Mouse (Mus musculus) intestine, embryonic 15.5 days (tissue): ENCODE data around the gene Speg. TPM values are rescaled to one million over a fixed set of nuclear protein-coding genes. Genes with fewer than 3 reads are reported as not detected.

Experiments used
- ATAC-seq: fragments of 200-750 bp; cut with Nextera tagmentation; 2 replicates; pipeline ENCODE4 v1.8.0; 2017; ENCODE audit warnings: moderate TSS enrichment, moderate library complexity
- H3K27ac ChIP-seq: fragments of 300-500 bp; sonication (generic); 2 replicates; pipeline ENCODE4 v1.5.1; 2015; ENCODE audit warnings: mild to moderate bottlenecking, inconsistent platforms
- H3K27me3 ChIP-seq: fragments of 300-500 bp; sonication (generic); replicated peaks from 2 replicates; pipeline ENCODE4 v1.6.1; 2015; ENCODE audit warnings: inconsistent platforms
- H3K36me3 ChIP-seq: fragments of 300-500 bp; sonication (generic); 2 replicates; pipeline ENCODE4 v1.6.1; 2015; ENCODE audit warnings: inconsistent platforms
- H3K4me1 ChIP-seq: fragments of 300-500 bp; sonication (generic); replicated peaks from 2 replicates; pipeline ENCODE4 v1.6.1; 2015; ENCODE audit warnings: inconsistent platforms
- H3K4me2 ChIP-seq: fragments of 300-500 bp; sonication (generic); replicated peaks from 2 replicates; pipeline ENCODE4 v1.6.1; 2015; ENCODE audit warnings: mild to moderate bottlenecking, inconsistent platforms
- H3K4me3 ChIP-seq: fragments of 300-500 bp; sonication (generic); replicated peaks from 2 replicates; pipeline ENCODE4 v1.5.1; 2015; ENCODE audit warnings: inconsistent platforms
- H3K9ac ChIP-seq: fragments of 300-500 bp; sonication (generic); 2 replicates; pipeline ENCODE4 v1.6.1; 2015; ENCODE audit warnings: inconsistent platforms
- H3K9me3 ChIP-seq: fragments of 300-500 bp; sonication (generic); 2 replicates; pipeline ENCODE4 v1.6.1; 2016; ENCODE audit warnings: inconsistent platforms
- WGBS: fragments of 180-500 bp; shearing (Covaris S2); methylation state at CpG from one replicate; pipeline ENCODE4 v1.1.7; 2015; 5-methylcytosine and 5-hydroxymethylcytosine counted together
- polyA plus RNA-seq: library from polyadenylated mRNA; unstranded; fragments of >200 nt; fragmentation: Nextera tagmentation; extraction: Ambion mirVana; gene quantifications from 2 replicates; pipeline ENCODE4 v1.2.1, GENCODE M21; 2015

The Speg gene
- 35.6 and 39.3 TPM in 2 replicates for polyA plus RNA-seq

DNA sequence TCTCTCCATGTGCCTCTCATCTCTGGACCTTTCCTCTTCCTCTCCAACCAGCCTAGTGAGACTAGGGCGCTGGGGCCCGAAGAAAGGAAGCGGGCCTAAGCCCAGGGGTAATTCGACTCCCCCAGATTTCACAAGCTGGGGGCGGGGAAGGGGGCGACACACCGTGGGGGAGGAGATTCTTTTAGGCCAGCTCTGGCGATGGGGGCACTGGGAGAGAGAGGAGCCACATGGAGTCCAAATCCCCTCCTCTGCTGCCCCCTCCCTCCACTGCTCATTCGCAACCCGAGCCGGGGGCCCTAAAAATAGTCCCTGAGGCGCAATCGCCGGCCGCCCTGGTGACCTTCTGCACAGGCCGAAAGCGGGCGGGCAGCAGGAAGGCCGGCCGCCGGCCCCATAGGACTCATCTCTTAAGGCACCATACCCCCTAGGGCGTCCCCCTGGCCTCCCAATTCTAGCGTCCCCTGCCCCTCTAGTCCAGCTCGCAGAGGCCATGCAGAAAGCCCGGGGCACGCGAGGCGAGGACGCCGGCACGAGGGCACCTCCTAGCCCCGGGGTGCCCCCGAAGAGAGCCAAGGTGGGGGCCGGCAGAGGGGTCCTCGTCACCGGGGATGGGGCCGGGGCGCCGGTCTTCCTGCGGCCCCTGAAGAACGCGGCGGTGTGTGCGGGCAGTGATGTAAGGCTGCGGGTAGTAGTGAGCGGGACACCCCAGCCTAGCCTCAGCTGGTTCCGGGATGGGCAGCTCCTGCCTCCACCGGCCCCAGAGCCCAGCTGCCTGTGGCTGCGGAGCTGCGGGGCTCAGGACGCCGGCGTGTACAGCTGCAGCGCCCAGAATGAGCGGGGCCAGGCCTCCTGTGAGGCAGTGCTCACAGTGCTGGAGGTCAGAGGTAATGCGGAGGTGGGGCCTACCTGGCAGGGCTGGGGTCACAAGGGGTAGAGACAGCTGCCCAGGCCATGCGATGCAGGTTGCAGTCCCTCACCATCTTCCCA, at the start of gene Speg:
Gene Speg (plus strand): TSS at position 348 of the 987 bp plus-strand sequence.
- Histone ChIP-seq H3K4me1 (peaks cover 16% of the 10 kb centered on the region), H3K9me3 (no peaks in the 10 kb centered on the region), H3K4me2 (peak within 1 kb of the TSS; percentile 61), H3K36me3 (no peaks in the 10 kb centered on the region), H3K9ac (peak within 1 kb of the TSS; percentile 39), H3K4me3 (peak within 1 kb of the TSS; percentile 23), H3K27me3 (peaks cover 15% of the 10 kb centered on the region), H3K27ac (no peak within 1 kb of the TSS)
- 15% methylated on average over 56 of the region's 57 CpGs for WGBS
- peak; percentile 37; the same call in 1 of the 2 replicates for ATAC-seq

DNA sequence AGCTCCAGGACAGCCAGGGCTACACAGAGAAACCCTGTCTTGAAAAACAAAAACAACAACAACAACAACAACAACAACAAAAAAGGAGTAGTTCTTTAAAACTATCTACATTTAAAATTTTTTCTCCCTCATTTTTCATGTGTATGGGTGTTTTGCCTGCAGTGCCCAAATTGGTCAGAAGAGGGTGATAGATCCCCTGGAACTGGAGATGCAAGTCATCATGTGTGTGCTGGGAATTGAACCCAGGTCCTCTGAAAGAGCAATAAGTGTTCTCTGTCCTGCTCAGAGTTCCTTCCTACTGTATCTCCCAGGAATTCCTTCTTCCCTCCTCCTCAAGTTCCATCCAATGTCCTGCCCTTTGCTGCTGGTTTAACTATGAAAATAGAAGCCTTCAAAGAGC, 47.6 kb upstream of the Speg start:
- Histone ChIP-seq H3K4me3 (no peak overlapping the region), H3K4me1 (no peaks in the 10 kb centered on the region), H3K9ac (no peak overlapping the region), H3K27me3 (no peaks in the 10 kb centered on the region), H3K27ac (no peak overlapping the region), H3K36me3 (no peaks in the 10 kb centered on the region), H3K9me3 (no peaks in the 10 kb centered on the region), H3K4me2 (no peak overlapping the region)
- ATAC-seq: no peak

DNA sequence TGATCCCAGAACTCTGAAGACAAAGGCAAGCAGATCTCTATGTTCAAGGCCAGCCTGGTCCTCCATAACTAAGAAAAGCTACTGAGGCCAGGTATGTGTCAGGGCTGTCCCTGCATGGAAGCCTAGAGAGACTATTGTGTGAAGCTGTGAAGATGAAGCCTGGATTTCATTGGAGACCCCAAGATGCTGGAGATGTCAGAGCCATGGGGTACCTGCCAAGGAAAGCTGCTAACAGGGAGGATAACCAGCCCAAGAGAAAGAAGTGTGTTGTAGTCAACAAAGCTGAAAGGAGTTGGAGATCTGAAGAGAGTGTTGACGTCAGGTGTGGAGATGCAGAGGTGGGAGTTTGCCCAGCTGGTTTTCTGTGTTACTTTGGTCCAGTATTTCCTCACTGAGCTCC, 43.8 kb upstream of the Speg start:
- Histone ChIP-seq H3K9ac (no peak overlapping the region), H3K4me2 (no peak overlapping the region), H3K4me1 (no peaks in the 10 kb centered on the region), H3K4me3 (no peak overlapping the region), H3K27ac (no peak overlapping the region), H3K27me3 (no peaks in the 10 kb centered on the region), H3K9me3 (no peaks in the 10 kb centered on the region), H3K36me3 (no peaks in the 10 kb centered on the region)
- WGBS: 68% methylated on average over 1 of the region's 1 CpGs
- ATAC-seq: no peak

DNA sequence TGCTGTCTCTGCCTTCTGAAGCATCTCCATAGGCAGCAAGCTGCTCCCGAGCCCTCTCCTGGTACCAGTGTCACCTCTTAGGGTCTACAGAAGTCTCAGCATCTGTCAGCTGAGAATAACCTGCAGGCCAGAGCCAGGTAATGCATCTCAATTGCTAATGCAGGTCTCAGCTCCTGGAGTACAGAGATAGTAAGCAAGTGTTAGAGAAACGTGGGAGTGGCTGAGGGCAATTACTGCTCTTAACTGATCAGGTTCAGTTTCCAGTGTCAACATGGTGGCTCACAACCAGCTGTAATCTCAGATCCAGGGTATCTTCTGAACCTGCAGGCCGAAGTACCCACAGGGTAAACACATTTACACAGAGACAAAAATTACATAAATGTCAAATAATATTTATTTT, 38.6 kb upstream of the Speg start:
- Histone ChIP-seq H3K27ac (peak overlapping the region; percentile 64), H3K4me1 (peaks cover 23% of the 10 kb centered on the region), H3K9ac (no peak overlapping the region), H3K4me3 (no peak overlapping the region), H3K36me3 (no peaks in the 10 kb centered on the region), H3K9me3 (no peaks in the 10 kb centered on the region), H3K27me3 (no peaks in the 10 kb centered on the region), H3K4me2 (peak overlapping the region; percentile 7; the same call in 1 of the 2 replicates)
- 37% methylated on average over 3 of the region's 3 CpGs for WGBS
- peak; percentile 57 for ATAC-seq

DNA sequence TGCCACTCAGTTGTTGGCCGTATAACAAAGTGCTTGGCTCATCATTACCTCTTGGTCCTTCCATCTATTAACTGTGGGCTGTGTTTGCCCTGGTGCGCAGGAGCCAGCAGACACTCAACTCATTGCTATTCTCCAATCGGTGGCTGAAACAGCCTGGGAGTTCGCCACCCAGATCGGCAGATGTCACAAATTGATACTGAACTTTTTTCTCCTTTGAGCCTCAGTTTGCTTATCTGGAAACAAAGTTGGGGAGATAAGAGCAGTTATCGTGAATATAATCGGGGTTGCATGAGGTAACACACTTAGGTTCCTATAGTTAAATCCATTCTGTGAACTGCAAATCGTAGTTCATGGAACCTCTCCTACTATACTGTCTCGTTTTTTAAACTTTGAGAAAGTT, 38.0 kb upstream of the Speg start:
- WGBS: 43% methylated on average over 9 of the region's 9 CpGs

DNA sequence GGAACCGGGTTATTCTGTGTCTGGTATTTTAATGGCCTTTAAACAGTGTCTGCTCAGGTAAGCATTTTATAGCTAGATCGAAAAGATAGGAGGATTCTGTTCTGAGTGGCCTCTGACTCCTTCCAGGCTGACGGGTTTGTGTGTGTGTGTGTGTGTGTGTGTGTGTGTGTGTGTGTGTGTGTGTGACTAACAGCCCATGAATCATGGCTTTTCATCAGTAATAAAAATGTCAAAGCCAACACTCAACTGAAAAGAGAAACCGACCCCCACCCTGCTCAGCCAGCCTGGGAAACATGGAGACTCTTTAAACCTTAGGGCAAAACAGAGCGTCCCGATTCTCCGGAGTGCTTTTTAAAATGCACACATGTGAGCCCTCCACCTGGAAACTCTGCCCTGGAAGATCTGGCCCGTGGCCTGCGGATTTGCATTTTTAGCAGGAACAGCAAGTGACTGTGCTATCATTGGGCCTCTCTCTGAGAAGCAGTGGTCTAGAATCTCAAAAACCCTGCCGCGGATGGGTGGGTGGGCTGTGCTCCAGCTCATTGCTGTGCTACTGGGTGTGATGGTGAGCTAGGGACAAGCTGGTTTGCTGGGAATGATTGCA, 36.9 kb upstream of the Speg start:
- Histone ChIP-seq H3K27ac (peak overlapping the region; percentile 39), H3K9ac (no peak overlapping the region; the same call in 1 of the 2 replicates), H3K4me2 (peak overlapping the region; percentile 36; the same call in 1 of the 2 replicates), H3K36me3 (no peaks in the 10 kb centered on the region), H3K4me1 (peaks cover 23% of the 10 kb centered on the region), H3K27me3 (no peaks in the 10 kb centered on the region), H3K9me3 (no peaks in the 10 kb centered on the region), H3K4me3 (no peak overlapping the region)
- ATAC-seq: peak; percentile 73
- 11% methylated on average over 11 of the region's 11 CpGs for WGBS

More for the DNA sequence above, 38.0 kb upstream of the Speg start:
- no peaks in the 10 kb centered on the region for H3K27me3 ChIP-seq
- no peaks in the 10 kb centered on the region for H3K9me3 ChIP-seq
- no peak overlapping the region for H3K9ac ChIP-seq
- H3K4me1 ChIP-seq: peaks cover 23% of the 10 kb centered on the region
- H3K36me3 ChIP-seq: no peaks in the 10 kb centered on the region
- H3K4me3 ChIP-seq: no peak overlapping the region
- H3K27ac ChIP-seq: no peak overlapping the region
- 0 out of 2 replicates have a peak, but pooled peaks have one; percentile 7 for ATAC-seq
- no peak overlapping the region for H3K4me2 ChIP-seq

DNA sequence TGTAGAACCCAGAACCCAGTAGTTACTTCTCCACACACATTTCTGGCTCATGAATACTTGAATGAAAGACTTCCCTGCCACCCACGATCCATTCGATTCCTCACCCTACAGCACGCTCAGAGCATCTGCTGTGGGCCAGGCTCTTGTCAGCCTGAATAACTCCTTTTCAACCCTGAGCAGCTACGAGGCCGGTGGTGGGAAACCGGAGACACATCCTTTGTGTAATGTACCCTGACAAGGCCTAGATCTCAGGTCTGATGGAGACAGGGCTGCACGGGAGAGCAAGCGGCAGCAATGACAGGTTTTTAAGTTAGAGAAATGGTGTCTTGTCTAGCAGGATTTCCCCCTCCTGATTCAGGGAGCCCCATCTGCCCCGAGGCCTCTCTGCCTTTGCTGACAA, 35.8 kb upstream of the Speg start:
- Histone ChIP-seq H3K36me3 (no peaks in the 10 kb centered on the region), H3K4me1 (peaks cover 32% of the 10 kb centered on the region), H3K9me3 (no peaks in the 10 kb centered on the region), H3K27me3 (no peaks in the 10 kb centered on the region), H3K9ac (no peak overlapping the region), H3K4me3 (no peak overlapping the region), H3K4me2 (no peak overlapping the region), H3K27ac (0 out of 2 replicates have a peak overlapping the region, but pooled peaks have one; percentile 28)
- 32% methylated on average over 9 of the region's 9 CpGs for WGBS
- no peak for ATAC-seq

DNA sequence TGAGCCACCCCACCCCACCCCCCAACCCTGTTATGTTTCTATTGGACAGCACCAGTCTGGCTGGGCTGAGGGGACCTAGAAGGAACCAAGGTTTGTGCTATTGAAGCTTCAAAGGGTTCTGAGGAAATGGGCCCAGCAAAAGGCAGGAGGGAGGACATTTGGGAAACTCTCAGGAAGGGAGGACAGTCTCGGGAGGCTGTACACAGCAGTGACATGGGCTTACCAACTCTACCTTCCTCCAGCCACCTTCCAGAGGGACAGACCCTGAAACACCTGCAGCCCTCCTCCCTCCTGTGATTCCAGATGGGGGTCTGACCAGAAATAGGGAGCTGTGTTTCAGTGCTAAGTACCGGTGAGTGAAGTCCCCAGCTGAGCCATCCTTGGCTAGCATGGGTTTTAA, 34.6 kb upstream of the Speg start:
- no peak overlapping the region for H3K4me3 ChIP-seq
- WGBS: 81% methylated on average over 2 of the region's 2 CpGs
- H3K9me3 ChIP-seq: no peaks in the 10 kb centered on the region
- H3K4me2 ChIP-seq: no peak overlapping the region
- H3K36me3 ChIP-seq: no peaks in the 10 kb centered on the region
- H3K27me3 ChIP-seq: no peaks in the 10 kb centered on the region
- H3K9ac ChIP-seq: no peak overlapping the region
- no peak for ATAC-seq
- peaks cover 42% of the 10 kb centered on the region for H3K4me1 ChIP-seq
- H3K27ac ChIP-seq: no peak overlapping the region

DNA sequence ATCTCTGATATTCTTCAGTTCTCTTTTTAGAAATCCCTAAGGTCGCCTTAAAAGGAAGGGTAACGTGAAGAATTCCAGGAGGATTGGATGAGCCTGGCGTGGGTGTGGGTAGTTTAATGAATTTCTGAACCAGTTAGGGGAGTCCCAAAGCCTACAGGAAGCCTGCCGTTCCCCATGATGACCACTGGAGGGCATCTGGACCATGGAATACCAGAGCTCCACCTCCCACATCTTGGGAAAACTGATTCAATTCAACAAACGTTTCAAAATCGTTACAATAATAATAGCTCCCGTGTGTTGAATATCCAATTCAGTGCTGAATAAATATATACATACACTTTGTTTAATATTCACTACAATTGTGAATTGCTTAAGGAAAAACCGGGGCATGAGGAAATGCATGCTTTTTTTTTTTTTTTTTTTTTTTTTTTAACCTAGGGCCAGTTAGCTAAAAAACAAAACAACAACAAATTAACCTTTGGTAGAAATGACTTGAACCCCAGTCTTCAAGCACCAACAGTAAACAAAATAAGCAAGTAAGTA, 32.2 kb upstream of the Speg start:
- H3K4me3 ChIP-seq: no peak overlapping the region
- no peak for ATAC-seq

DNA sequence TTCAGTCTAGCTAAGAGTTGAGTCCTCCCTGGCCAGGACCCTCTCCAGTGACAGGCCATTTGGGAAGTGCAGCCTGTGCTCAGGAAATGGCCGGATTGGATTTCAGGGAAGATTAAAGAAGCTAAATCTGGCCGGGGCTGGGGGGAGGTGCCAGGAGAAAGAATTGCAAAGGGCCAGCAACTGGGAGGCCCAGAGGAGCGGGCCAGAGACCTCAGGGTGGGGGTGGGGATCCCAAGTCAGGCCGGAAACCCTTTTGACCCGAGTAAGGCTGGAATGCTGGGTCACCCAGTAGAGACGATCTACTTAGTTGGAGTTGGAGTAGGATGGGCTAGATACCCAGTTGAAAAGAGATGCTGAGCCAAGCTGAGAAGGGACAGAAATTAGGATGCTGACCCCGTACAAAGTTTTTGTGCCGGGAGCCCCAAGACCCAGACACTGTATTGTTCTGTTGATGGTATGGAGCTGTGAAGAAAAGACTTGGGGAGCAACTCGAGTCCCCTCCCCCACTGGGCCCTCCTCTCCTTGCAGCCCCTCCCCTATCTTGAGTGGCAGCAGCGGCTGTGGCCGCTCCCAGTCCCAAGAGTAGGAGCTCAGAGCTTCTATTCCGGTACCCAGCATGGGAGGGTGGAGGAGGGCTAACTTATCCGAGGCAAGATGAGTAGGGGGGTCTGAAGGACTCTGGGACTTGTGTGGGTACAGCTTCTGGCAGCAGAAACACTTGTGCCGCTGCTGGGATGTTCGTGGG, 30.6 kb upstream of the Speg start:
- H3K4me3 ChIP-seq: no peak overlapping the region
- peaks cover 33% of the 10 kb centered on the region for H3K4me1 ChIP-seq
- no peak overlapping the region for H3K4me2 ChIP-seq
- no peaks in the 10 kb centered on the region for H3K27me3 ChIP-seq
- ATAC-seq: 0 out of 2 replicates have a peak, but pooled peaks have one; percentile 19
- H3K36me3 ChIP-seq: no peaks in the 10 kb centered on the region
- H3K27ac ChIP-seq: peak overlapping the region; percentile 51
- H3K9me3 ChIP-seq: no peaks in the 10 kb centered on the region
- WGBS: 24% methylated on average over 15 of the region's 15 CpGs
- no peak overlapping the region for H3K9ac ChIP-seq

More for the DNA sequence above, 32.2 kb upstream of the Speg start:
- WGBS: 1% methylated on average over 8 of the region's 8 CpGs
- H3K9ac ChIP-seq: no peak overlapping the region
- H3K9me3 ChIP-seq: no peaks in the 10 kb centered on the region
- no peak overlapping the region for H3K27ac ChIP-seq
- peaks cover 43% of the 10 kb centered on the region for H3K4me1 ChIP-seq
- no peaks in the 10 kb centered on the region for H3K36me3 ChIP-seq
- H3K27me3 ChIP-seq: no peaks in the 10 kb centered on the region
- H3K4me2 ChIP-seq: no peak overlapping the region

DNA sequence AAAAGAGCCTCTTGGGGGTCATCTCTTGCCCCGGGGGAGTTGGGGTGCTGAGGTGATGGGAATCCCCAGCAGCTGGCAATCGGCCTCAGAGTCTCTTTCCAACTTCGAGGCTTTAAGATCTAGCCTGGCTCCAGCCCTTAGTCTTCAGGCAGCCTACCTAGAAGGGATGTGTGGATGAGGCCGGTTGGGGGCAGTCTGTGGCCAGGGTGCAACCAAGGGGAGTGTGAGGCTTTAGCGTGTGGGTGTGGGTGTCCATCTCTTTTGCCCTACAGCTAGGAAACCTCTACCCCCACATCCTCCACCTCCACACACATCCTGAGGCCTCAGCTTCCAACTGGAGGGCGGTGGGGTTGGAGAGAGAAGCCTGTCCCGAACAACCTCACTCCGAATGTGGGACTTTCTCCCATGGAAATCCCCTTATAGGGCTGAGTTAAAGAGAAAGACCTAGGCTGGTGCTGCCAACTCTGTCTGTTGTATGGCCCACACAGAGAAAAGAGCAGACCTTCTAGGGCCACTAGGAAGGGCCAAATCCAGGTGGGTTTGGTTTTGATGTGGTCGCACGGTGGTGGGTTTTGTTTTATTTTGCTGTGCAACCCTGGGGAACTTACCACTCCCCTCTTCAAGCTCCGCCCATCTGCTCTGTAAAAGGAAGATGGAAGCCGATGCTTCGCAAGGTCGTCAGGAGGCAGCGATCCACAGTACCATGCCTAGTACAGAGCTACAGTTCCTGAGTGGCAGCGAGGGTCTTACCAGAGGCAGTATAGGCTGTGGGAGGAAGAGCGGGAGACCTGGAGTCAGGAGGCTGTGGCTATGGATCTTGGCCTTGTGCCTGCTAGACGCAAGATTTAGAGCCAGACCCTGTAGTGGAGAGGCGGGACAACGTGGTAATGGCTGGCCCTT, 29.8 kb upstream of the Speg start:
- peak; percentile 29; the same call in 1 of the 2 replicates for ATAC-seq

More for the DNA sequence above, 29.8 kb upstream of the Speg start:
- Histone ChIP-seq H3K27me3 (no peaks in the 10 kb centered on the region), H3K4me2 (no peak overlapping the region), H3K4me3 (no peak overlapping the region), H3K36me3 (no peaks in the 10 kb centered on the region), H3K27ac (peak overlapping the region; percentile 51), H3K9ac (no peak overlapping the region), H3K9me3 (no peaks in the 10 kb centered on the region), H3K4me1 (peaks cover 30% of the 10 kb centered on the region)
- WGBS: 48% methylated on average over 20 of the region's 20 CpGs
